ENCODE assay signal across 8 mouse cellular contexts in genomic region chr2:29869646-29870451, GRCm38 (mm10). TPM values are rescaled to one million over a fixed set of nuclear protein-coding genes. Genes with fewer than 3 reads are reported as not detected.
DNase-seq lines count a peak whose midpoint lies in the region; ATAC-seq and TF ChIP-seq lines count a peak whose summit lies in the region.

No protein-coding gene starts in this region.

- under 1% methylated on average over 17 of the region's 17 CpGs for WGBS in neural tube, embryonic 11.5 days
- 4% methylated on average over 17 of the region's 17 CpGs for WGBS in limb, embryonic 11.5 days
- 3% methylated on average over 17 of the region's 17 CpGs for WGBS in midbrain, embryonic 14.5 days

- TF ChIP-seq CTCF in cortical plate, adult 2 months (IDR thresholded peaks at IDR 0.05; ENCODE audit: extremely low read depth, insufficient read depth, low read length): no peak

- ATAC-seq in neural tube, embryonic 11.5 days (ENCODE audit: insufficient read depth, low FRiP score, low TSS enrichment): peak; percentile 28
- peak; percentile 51 for ATAC-seq in limb, embryonic 11.5 days (ENCODE audit: insufficient number of reproducible peaks, low FRiP score, low TSS enrichment, low read depth)
- ATAC-seq in midbrain, embryonic 14.5 days (ENCODE audit: low FRiP score, low TSS enrichment): peak; percentile 21; the same call in 1 of the 2 replicates
- ATAC-seq in activated CD4-positive, CD25-positive, alpha-beta regulatory T cell, adult 4 months: no peak

- peaks cover 11% of the 10 kb centered on the region for H3K4me1 ChIP-seq in neural tube, embryonic 11.5 days (ENCODE audit: control insufficient read depth, insufficient read depth, low read length)
- H3K4me1 ChIP-seq in cortical plate, adult 2 months (ENCODE audit: control insufficient read depth, insufficient read depth, low read length): no peaks in the 10 kb centered on the region
- 0 out of 2 replicates have a peak, but pooled peaks cover 5% of the 10 kb centered on the region for H3K4me1 ChIP-seq in limb, embryonic 11.5 days (ENCODE audit: control insufficient read depth, insufficient read depth, low read length)
- H3K4me1 ChIP-seq in midbrain, embryonic 14.5 days (ENCODE audit: control insufficient read depth, insufficient read depth, low read length): peaks cover 9% of the 10 kb centered on the region

- H3K4me2 ChIP-seq in neural tube, embryonic 11.5 days (ENCODE audit: low read depth): peak overlapping the region; percentile 89
- peak overlapping the region; percentile 85 for H3K4me2 ChIP-seq in limb, embryonic 11.5 days (ENCODE audit: low read depth, severe bottlenecking)
- H3K4me2 ChIP-seq in midbrain, embryonic 14.5 days (ENCODE audit: low read length): peak overlapping the region; percentile 63

- no peaks in the 10 kb centered on the region; the same call in 1 of the 2 replicates for H3K36me3 ChIP-seq in neural tube, embryonic 11.5 days (ENCODE audit: control insufficient read depth, insufficient read depth, low read length)
- no peaks in the 10 kb centered on the region for H3K36me3 ChIP-seq in limb, embryonic 11.5 days (ENCODE audit: control insufficient read depth, insufficient read depth, low read length)
- peaks cover 5% of the 10 kb centered on the region; the same call in 1 of the 2 replicates for H3K36me3 ChIP-seq in midbrain, embryonic 14.5 days (ENCODE audit: control insufficient read depth, insufficient read depth, low read length)

- DNase-seq in neural tube, embryonic 11.5 days (ENCODE audit: low spot score): peak; percentile 48
- DNase-seq in neural tube, embryonic 10.5 days (ENCODE audit: extremely low spot score, low spot score): no peak
- DNase-seq in heart, adult 9 months (ENCODE audit: low spot score in 2 of 2): peak; percentile 47 to 53
- peak; percentile 52 for DNase-seq in limb, embryonic 11.5 days (ENCODE audit: low spot score)
- peak; percentile 37 for DNase-seq in midbrain, embryonic 14.5 days
- DNase-seq in urinary bladder, postnatal 14 days (ENCODE audit: low spot score): peak; percentile 56

- peak overlapping the region; percentile 66 for H3K9ac ChIP-seq in neural tube, embryonic 11.5 days (ENCODE audit: low read length)
- H3K9ac ChIP-seq in limb, embryonic 11.5 days (ENCODE audit: low read length): peak overlapping the region; percentile 58
- peak overlapping the region; percentile 55 for H3K9ac ChIP-seq in midbrain, embryonic 14.5 days (replicated peaks; ENCODE audit: low read length)

- H3K27me3 ChIP-seq in neural tube, embryonic 11.5 days (ENCODE audit: control insufficient read depth, insufficient read depth, low read length): no peaks in the 10 kb centered on the region
- no peaks in the 10 kb centered on the region for H3K27me3 ChIP-seq in limb, embryonic 11.5 days (ENCODE audit: control insufficient read depth, insufficient read depth, low read length)
- no peaks in the 10 kb centered on the region for H3K27me3 ChIP-seq in midbrain, embryonic 14.5 days (ENCODE audit: control insufficient read depth, insufficient read depth, low read length)

- TF ChIP-seq POLR2A in cortical plate, adult 2 months (IDR thresholded peaks at IDR 0.05; ENCODE audit: extremely low read depth, insufficient read depth, low read length): no peak

- peak overlapping the region; percentile 47 for H3K4me3 ChIP-seq in neural tube, embryonic 11.5 days (ENCODE audit: low read depth, low read length)
- H3K4me3 ChIP-seq in cortical plate, adult 2 months (ENCODE audit: insufficient read depth, low read length): peak overlapping the region; percentile 47
- H3K4me3 ChIP-seq in limb, embryonic 11.5 days (ENCODE audit: low read depth, low read length): peak overlapping the region; percentile 49
- peak overlapping the region; percentile 36 for H3K4me3 ChIP-seq in midbrain, embryonic 14.5 days (replicated peaks; ENCODE audit: low read depth, low read length)

- H3K27ac ChIP-seq in neural tube, embryonic 11.5 days (ENCODE audit: low read depth, low read length): peak overlapping the region; percentile 57; the same call in 1 of the 2 replicates
- H3K27ac ChIP-seq in cortical plate, adult 2 months (ENCODE audit: insufficient read depth, low read length): no peak overlapping the region
- peak overlapping the region; percentile 42; the same call in 1 of the 2 replicates for H3K27ac ChIP-seq in limb, embryonic 11.5 days (replicated peaks; ENCODE audit: low read depth, low read length)
- peak overlapping the region; percentile 37 for H3K27ac ChIP-seq in midbrain, embryonic 14.5 days (replicated peaks; ENCODE audit: low read depth, low read length)

- no peaks in the 10 kb centered on the region for H3K9me3 ChIP-seq in neural tube, embryonic 11.5 days (ENCODE audit: control insufficient read depth, low read length)
- H3K9me3 ChIP-seq in limb, embryonic 11.5 days (ENCODE audit: control insufficient read depth, low read length): no peaks in the 10 kb centered on the region
- H3K9me3 ChIP-seq in midbrain, embryonic 14.5 days (ENCODE audit: control insufficient read depth, low read length): no peaks in the 10 kb centered on the region

RNA-seq across cellular contexts. Expression of gene Cercam, which starts 0.9 kb away (rescaled TPM):
- polyA plus RNA-seq in neural tube, embryonic 11.5 days (2014; fragmentation: Nextera tagmentation; extraction: Ambion mirVana): 17.5 and 20.2 TPM in 2 replicates
- 18.4 and 21.0 TPM in 2 replicates for polyA plus RNA-seq in cortical plate, adult 2 months (2012; rRNA removed)
- polyA plus RNA-seq in limb, embryonic 11.5 days (2014; fragmentation: Nextera tagmentation; extraction: Ambion mirVana): 8.4 and 8.7 TPM in 2 replicates
- polyA plus RNA-seq in midbrain, embryonic 14.5 days (2014; fragmentation: Nextera tagmentation; extraction: Ambion mirVana): 10.9 and 13.2 TPM in 2 replicates
- polyA plus RNA-seq in activated CD4-positive, CD25-positive, alpha-beta regulatory T cell, adult 4 months (2017; shearing (Covaris generic)): 1 to 10 TPM; 1.2 to 1.4 TPM

RNA-seq across cellular contexts. Expression of gene Odf2, which starts 19.2 kb away (rescaled TPM):
- 74.6 and 78.9 TPM in 2 replicates for polyA plus RNA-seq in neural tube, embryonic 11.5 days (2014; fragmentation: Nextera tagmentation; extraction: Ambion mirVana)
- 172 and 188 TPM in 2 replicates for polyA plus RNA-seq in cortical plate, adult 2 months (2012; rRNA removed)
- 80.5 and 91.8 TPM in 2 replicates for polyA plus RNA-seq in limb, embryonic 11.5 days (2014; fragmentation: Nextera tagmentation; extraction: Ambion mirVana)
- polyA plus RNA-seq in midbrain, embryonic 14.5 days (2014; fragmentation: Nextera tagmentation; extraction: Ambion mirVana): 47.1 and 60.3 TPM in 2 replicates
- polyA plus RNA-seq in activated CD4-positive, CD25-positive, alpha-beta regulatory T cell, adult 4 months (2017; shearing (Covaris generic)): 10 to 100 TPM; 44.3 to 45.0 TPM

RNA-seq across cellular contexts. Expression of gene Urm1, which starts 50.0 kb away (rescaled TPM):
- 21.9 and 23.9 TPM in 2 replicates for polyA plus RNA-seq in neural tube, embryonic 11.5 days (2014; fragmentation: Nextera tagmentation; extraction: Ambion mirVana)
- polyA plus RNA-seq in cortical plate, adult 2 months (2012; rRNA removed): 68.6 and 75.0 TPM in 2 replicates
- 19.5 and 26.0 TPM in 2 replicates for polyA plus RNA-seq in limb, embryonic 11.5 days (2014; fragmentation: Nextera tagmentation; extraction: Ambion mirVana)
- 22.4 and 28.0 TPM in 2 replicates for polyA plus RNA-seq in midbrain, embryonic 14.5 days (2014; fragmentation: Nextera tagmentation; extraction: Ambion mirVana)
- polyA plus RNA-seq in activated CD4-positive, CD25-positive, alpha-beta regulatory T cell, adult 4 months (2017; shearing (Covaris generic)): 10 to 100 TPM; 25.1 to 25.7 TPM
